Comparison of ENCODE assay signal across 8 mouse cellular contexts in the genomic region with DNA sequence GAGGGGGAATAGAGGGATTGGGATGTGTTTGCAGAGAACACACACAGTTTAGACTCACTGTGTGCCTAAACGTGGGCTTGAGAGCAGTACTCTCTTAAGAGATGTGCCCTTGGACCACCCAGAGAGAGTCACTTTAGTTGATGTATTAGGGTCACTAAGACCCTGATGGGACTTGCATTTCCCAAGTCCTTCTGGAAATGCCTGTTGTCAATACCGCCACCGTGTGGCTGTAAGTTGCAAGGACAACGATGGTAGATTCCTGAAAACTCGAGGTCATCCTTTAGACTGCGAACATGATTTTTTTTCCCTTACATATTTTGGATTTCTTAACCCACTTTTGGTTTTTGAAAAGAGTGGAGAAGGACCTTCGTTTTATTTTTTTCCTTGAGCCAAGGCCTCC. TPM values are rescaled to one million over a fixed set of nuclear protein-coding genes. Genes with fewer than 3 reads are reported as not detected.
DNase-seq lines count a peak whose midpoint lies in the region; ATAC-seq lines count a peak whose summit lies in the region.

No protein-coding gene starts in this region.

- no peaks in the 10 kb centered on the region for H3K27me3 ChIP-seq in forebrain, embryonic 11.5 days (ENCODE audit: control insufficient read depth, insufficient read depth, low read length)
- H3K27me3 ChIP-seq in forebrain, embryonic 12.5 days, result no peaks in the 10 kb centered on the region
- H3K27me3 ChIP-seq in intestine, embryonic 16.5 days (replicated peaks; ENCODE audit: control insufficient read depth, insufficient read depth, low read length), result no peaks in the 10 kb centered on the region
- H3K27me3 ChIP-seq in midbrain, embryonic 14.5 days (ENCODE audit: control insufficient read depth, insufficient read depth, low read length), result no peaks in the 10 kb centered on the region

- no peak for ATAC-seq in forebrain, embryonic 11.5 days (replicated peaks; ENCODE audit: low FRiP score)
- ATAC-seq in forebrain, embryonic 12.5 days (ENCODE audit: low FRiP score), result no peak
- ATAC-seq in intestine, embryonic 16.5 days, result no peak
- ATAC-seq in midbrain, embryonic 14.5 days (ENCODE audit: low FRiP score, low TSS enrichment), result no peak

- no peak overlapping the region for H3K9ac ChIP-seq in forebrain, embryonic 11.5 days (ENCODE audit: low read length)
- no peak overlapping the region for H3K9ac ChIP-seq in forebrain, embryonic 12.5 days
- H3K9ac ChIP-seq in intestine, embryonic 16.5 days (ENCODE audit: low read depth, low read length), result no peak overlapping the region
- H3K9ac ChIP-seq in midbrain, embryonic 14.5 days (replicated peaks; ENCODE audit: low read length), result no peak overlapping the region

- intact Hi-C loops in left cerebral cortex, postnatal 4 days (cut with DNase I), result loop anchor here (5.0 kb wide), 2 partner anchors 100 to 135 kb away; a partner anchor contains a TSS

- no peaks in the 10 kb centered on the region for H3K9me3 ChIP-seq in forebrain, embryonic 11.5 days (ENCODE audit: control insufficient read depth, low read length)
- H3K9me3 ChIP-seq in forebrain, embryonic 12.5 days, result no peaks in the 10 kb centered on the region
- H3K9me3 ChIP-seq in intestine, embryonic 16.5 days (ENCODE audit: control insufficient read depth, low read length), result no peaks in the 10 kb centered on the region
- H3K9me3 ChIP-seq in midbrain, embryonic 14.5 days (ENCODE audit: control insufficient read depth, low read length), result no peaks in the 10 kb centered on the region

- DNase-seq in forebrain, embryonic 11.5 days (ENCODE audit: low spot score), result peak; percentile 77
- DNase-seq in cerebellum, adult 11-12 months, result peak; percentile 40
- DNase-seq in frontal cortex, postnatal 36 days (ENCODE audit: low spot score in 2 of 2), result peak; percentile 48 to 69
- peak; percentile 61 for DNase-seq in left cerebral cortex, postnatal 4 days
- peak; percentile 90 for DNase-seq in midbrain, embryonic 14.5 days
- DNase-seq in spleen, postnatal 36 days (ENCODE audit: low spot score in 2 of 2), result peak; percentile 13 to 29

- H3K36me3 ChIP-seq in forebrain, embryonic 11.5 days (ENCODE audit: control insufficient read depth, insufficient read depth, low read length), result no peaks in the 10 kb centered on the region
- peaks cover 6% of the 10 kb centered on the region; the same call in 1 of the 2 replicates for H3K36me3 ChIP-seq in forebrain, embryonic 12.5 days (replicated peaks)
- H3K36me3 ChIP-seq in intestine, embryonic 16.5 days (ENCODE audit: control insufficient read depth, insufficient read depth, low read length), result no peaks in the 10 kb centered on the region
- peaks cover 3% of the 10 kb centered on the region; the same call in 1 of the 2 replicates for H3K36me3 ChIP-seq in midbrain, embryonic 14.5 days (ENCODE audit: control insufficient read depth, insufficient read depth, low read length)

- no peak overlapping the region for H3K4me2 ChIP-seq in forebrain, embryonic 11.5 days (ENCODE audit: low read depth, low read length, severe bottlenecking)
- no peak overlapping the region; the same call in 1 of the 2 replicates for H3K4me2 ChIP-seq in forebrain, embryonic 12.5 days
- H3K4me2 ChIP-seq in intestine, embryonic 16.5 days (ENCODE audit: low read depth, low read length), result peak overlapping the region; percentile 53
- no peak overlapping the region for H3K4me2 ChIP-seq in midbrain, embryonic 14.5 days (ENCODE audit: low read length)

- H3K27ac ChIP-seq in forebrain, embryonic 11.5 days (ENCODE audit: low read depth, low read length), result no peak overlapping the region
- no peak overlapping the region for H3K27ac ChIP-seq in forebrain, embryonic 12.5 days
- H3K27ac ChIP-seq in intestine, embryonic 16.5 days (ENCODE audit: low read length), result 0 out of 2 replicates have a peak overlapping the region, but pooled peaks have one; percentile 39
- H3K27ac ChIP-seq in midbrain, embryonic 14.5 days (replicated peaks; ENCODE audit: low read depth, low read length), result no peak overlapping the region

- H3K4me1 ChIP-seq in forebrain, embryonic 11.5 days (replicated peaks; ENCODE audit: control insufficient read depth, insufficient read depth, low read length), result no peaks in the 10 kb centered on the region; the same call in 1 of the 2 replicates
- peaks cover 9% of the 10 kb centered on the region; the same call in 1 of the 2 replicates for H3K4me1 ChIP-seq in forebrain, embryonic 12.5 days
- peaks cover 4% of the 10 kb centered on the region; the same call in 1 of the 2 replicates for H3K4me1 ChIP-seq in intestine, embryonic 16.5 days (ENCODE audit: control insufficient read depth, insufficient read depth, low read length)
- H3K4me1 ChIP-seq in midbrain, embryonic 14.5 days (ENCODE audit: control insufficient read depth, insufficient read depth, low read length), result peaks cover 13% of the 10 kb centered on the region; the same call in 1 of the 2 replicates

- WGBS in forebrain, embryonic 11.5 days, result 4% methylated on average over 7 of the region's 7 CpGs
- 2% methylated on average over 7 of the region's 7 CpGs for WGBS in forebrain, embryonic 12.5 days
- 2% methylated on average over 7 of the region's 7 CpGs for WGBS in intestine, embryonic 16.5 days
- 1% methylated on average over 7 of the region's 7 CpGs for WGBS in midbrain, embryonic 14.5 days

- no peak overlapping the region for H3K4me3 ChIP-seq in forebrain, embryonic 11.5 days (ENCODE audit: low read depth, low read length)
- no peak overlapping the region for H3K4me3 ChIP-seq in forebrain, embryonic 12.5 days (replicated peaks)
- no peak overlapping the region; the same call in 1 of the 2 replicates for H3K4me3 ChIP-seq in intestine, embryonic 16.5 days (ENCODE audit: low read length)
- H3K4me3 ChIP-seq in midbrain, embryonic 14.5 days (replicated peaks; ENCODE audit: low read depth, low read length), result no peak overlapping the region

RNA-seq across cellular contexts. Expression of a gene that starts 1.1 kb away (rescaled TPM):
- polyA plus RNA-seq in forebrain, embryonic 11.5 days (2014; fragmentation: Nextera tagmentation; extraction: Ambion mirVana), result 51.0 and 57.5 TPM in 2 replicates
- 64.1 and 68.2 TPM in 2 replicates for polyA plus RNA-seq in forebrain, embryonic 12.5 days (2016; fragmentation: Nextera tagmentation; extraction: Ambion mirVana)
- 20.2 and 20.6 TPM in 2 replicates for polyA plus RNA-seq in intestine, embryonic 16.5 days (2015; fragmentation: Nextera tagmentation; extraction: Ambion mirVana)
- 10 to 100 TPM; 19.3 to 23.6 TPM for total RNA-seq in left cerebral cortex, postnatal 4 days (2021)
- polyA plus RNA-seq in midbrain, embryonic 14.5 days (2014; fragmentation: Nextera tagmentation; extraction: Ambion mirVana), result 65.4 and 72.1 TPM in 2 replicates

RNA-seq across cellular contexts. Expression of a gene that starts 5.0 kb away (rescaled TPM):
- not detected in 2 replicates for polyA plus RNA-seq in forebrain, embryonic 11.5 days (2014; fragmentation: Nextera tagmentation; extraction: Ambion mirVana)
- polyA plus RNA-seq in forebrain, embryonic 12.5 days (2016; fragmentation: Nextera tagmentation; extraction: Ambion mirVana), result not detected in 2 replicates
- not detected in 2 replicates for polyA plus RNA-seq in intestine, embryonic 16.5 days (2015; fragmentation: Nextera tagmentation; extraction: Ambion mirVana)
- not detected for total RNA-seq in left cerebral cortex, postnatal 4 days (2021)
- polyA plus RNA-seq in midbrain, embryonic 14.5 days (2014; fragmentation: Nextera tagmentation; extraction: Ambion mirVana), result not detected in 2 replicates

Comparison
In these comparisons a context has a peak if more than half of its experiments do, and no peak if none do; other contexts are left out.
1. DNase-seq: peak in every context shown above with its lines; median percentile 90 in midbrain, embryonic 14.5 days; 77 in forebrain, embryonic 11.5 days; 61 in left cerebral cortex, postnatal 4 days; 58 in frontal cortex, postnatal 36 days; 40 in cerebellum, adult 11-12 months; 21 in spleen, postnatal 36 days.